Mouse (Mus musculus): ENCODE results near the gene Olfr871.
"Not testable (repeated sequence)": the region's sequence is repeated elsewhere in the genome, so short reads cannot be mapped to it uniquely, and the experiment has no call there.

Gene Olfr871

GRCm38 (mm10) chr9:20211907-20212306 is at the start of gene Olfr871:
TSS of gene Olfr871 (plus strand) at chr9:20212207.
- no peak for DNase-seq (ENCODE audit: low spot score)

GRCm38 (mm10) chr9:20173957-20174356 is 38.0 kb upstream of the Olfr871 start, which contains the start of gene Olfr870:
TSS of gene Olfr870 (minus strand) at chr9:20174057.
- DNase-seq (ENCODE audit: low spot score) = no peak

GRCm38 (mm10) chr9:20179463-20179862 is 32.5 kb upstream of the Olfr871 start:
- no peak for DNase-seq (ENCODE audit: low spot score)

GRCm38 (mm10) chr9:20202131-20202530 is 9.9 kb upstream of the Olfr871 start:
- no peak for DNase-seq (ENCODE audit: low spot score)

- not testable (repeated sequence) for DNase-seq (ENCODE audit: low spot score)
These were observed 8.5 kb upstream of the Olfr871 start for GRCm38 (mm10) chr9:20203413-20203984.

GRCm38 (mm10) chr9:20210812-20211211 is 1.2 kb upstream of the Olfr871 start:
- no peak for DNase-seq (ENCODE audit: low spot score)

GRCm38 (mm10) chr9:20211477-20211876 is 530 bp upstream of the Olfr871 start:
- no peak for DNase-seq (ENCODE audit: low spot score)

GRCm38 (mm10) chr9:20236819-20237218 is 24.8 kb downstream of the Olfr871 start, which contains the start of gene Olfr872:
TSS of gene Olfr872 (plus strand) at chr9:20237119.
- DNase-seq (ENCODE audit: low spot score) = no peak

- no peak for DNase-seq (ENCODE audit: low spot score)
These were observed 25.4 kb downstream of the Olfr871 start for GRCm38 (mm10) chr9:20237378-20237777.
